Mouse (Mus musculus): ENCODE results near the gene Exph5. TPM values are rescaled to one million over a fixed set of nuclear protein-coding genes. Genes with fewer than 3 reads are reported as not detected.

Exph5 gene
- total and polyA plus RNA-seq, 3 experiments: 0.11 TPM; not detected in 2

DNA sequence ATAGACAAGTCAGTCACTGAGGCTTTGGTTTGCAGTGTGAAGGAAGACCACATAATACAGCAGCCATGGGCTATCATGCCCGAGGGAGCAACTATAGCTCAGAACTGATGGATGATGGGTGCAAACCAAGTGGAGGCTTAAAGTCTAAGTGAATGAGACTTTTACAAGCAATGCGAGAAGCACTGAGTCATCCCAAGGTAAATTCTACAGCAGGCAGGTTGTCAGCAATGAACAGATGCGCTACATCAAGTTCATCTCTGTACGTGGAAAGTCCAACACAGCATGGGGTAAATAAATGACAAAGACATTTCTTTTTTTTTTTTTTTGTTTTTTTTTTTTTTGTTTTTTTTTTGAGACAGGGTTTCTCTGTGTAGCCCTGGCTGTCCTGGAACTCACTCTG lies 28.8 kb upstream of the Exph5 start:
- no peaks in the 10 kb centered on the region for H3K9me3 ChIP-seq (replicated peaks)
- no peak for TF ChIP-seq GATA2 (IDR thresholded peaks at IDR 0.05; ENCODE audit: borderline replicate concordance, low read depth, low read length)
- no peak for TF ChIP-seq CTCF (IDR thresholded peaks at IDR 0.05; ENCODE audit: low read depth, low read length)
- TF ChIP-seq GATA1 (IDR thresholded peaks at IDR 0.05; ENCODE audit: borderline replicate concordance, low read length): no peak
- TF ChIP-seq TAL1 (conservative IDR thresholded peaks at IDR 0.05; ENCODE audit: low read depth, low read length): no peak
- no peak for TF ChIP-seq POLR2AphosphoS5 (IDR thresholded peaks at IDR 0.05; ENCODE audit: insufficient replicate concordance, low read depth, low read length)
- H3K4me1 ChIP-seq (ENCODE audit: insufficient read depth, low read depth, low read length): peaks cover 3% of the 10 kb centered on the region
- ATAC-seq (ENCODE audit: extremely low read depth, insufficient number of reproducible peaks, low FRiP score, poor library complexity, severe bottlenecking) (no peak), DNase-seq (ENCODE audit: low spot score) (no peak)
- no peak overlapping the region for H3K4me3 ChIP-seq (ENCODE audit: low read depth, low read length)
- no peaks in the 10 kb centered on the region for H3K36me3 ChIP-seq (replicated peaks)
- H3K27me3 ChIP-seq (ENCODE audit: insufficient read depth, low read length): peaks cover 9% of the 10 kb centered on the region; the same call in 1 of the 2 replicates

DNA sequence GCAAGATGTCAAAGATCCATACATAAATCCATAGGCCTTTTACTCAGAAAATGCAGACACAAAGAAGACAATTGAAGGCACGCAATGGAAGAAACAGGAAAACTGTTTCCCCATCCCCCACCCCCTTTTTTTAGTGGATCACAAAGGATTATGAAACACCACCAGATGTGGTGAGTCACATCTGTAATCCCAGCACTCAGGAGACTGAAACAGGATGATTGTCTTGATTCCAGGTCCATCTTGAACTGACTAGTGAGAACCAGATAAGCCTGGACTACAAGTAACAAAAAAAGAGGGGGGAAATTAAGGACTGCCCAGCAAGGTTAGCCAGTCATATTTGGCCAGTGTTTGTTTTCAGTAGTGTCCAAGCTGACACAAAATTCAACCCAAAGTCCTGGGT lies 25.1 kb upstream of the Exph5 start:
- DNase-seq (ENCODE audit: low spot score) (no peak), ATAC-seq (ENCODE audit: extremely low read depth, insufficient number of reproducible peaks, low FRiP score, poor library complexity, severe bottlenecking) (no peak)
- Histone ChIP-seq H3K27me3 (ENCODE audit: insufficient read depth, low read length) (peaks cover 4% of the 10 kb centered on the region; the same call in 1 of the 2 replicates), H3K4me1 (ENCODE audit: insufficient read depth, low read depth, low read length) (no peaks in the 10 kb centered on the region; the same call in none of the 2 replicates), H3K36me3 (replicated peaks) (no peaks in the 10 kb centered on the region), H3K4me3 (ENCODE audit: low read depth, low read length) (no peak overlapping the region), H3K9me3 (replicated peaks) (no peaks in the 10 kb centered on the region)
- TF ChIP-seq GATA2 (IDR thresholded peaks at IDR 0.05; ENCODE audit: borderline replicate concordance, low read depth, low read length) (no peak), CTCF (IDR thresholded peaks at IDR 0.05; ENCODE audit: low read depth, low read length) (no peak), POLR2AphosphoS5 (IDR thresholded peaks at IDR 0.05; ENCODE audit: insufficient replicate concordance, low read depth, low read length) (no peak), TAL1 (conservative IDR thresholded peaks at IDR 0.05; ENCODE audit: low read depth, low read length) (no peak), GATA1 (IDR thresholded peaks at IDR 0.05; ENCODE audit: borderline replicate concordance, low read length) (no peak)

DNA sequence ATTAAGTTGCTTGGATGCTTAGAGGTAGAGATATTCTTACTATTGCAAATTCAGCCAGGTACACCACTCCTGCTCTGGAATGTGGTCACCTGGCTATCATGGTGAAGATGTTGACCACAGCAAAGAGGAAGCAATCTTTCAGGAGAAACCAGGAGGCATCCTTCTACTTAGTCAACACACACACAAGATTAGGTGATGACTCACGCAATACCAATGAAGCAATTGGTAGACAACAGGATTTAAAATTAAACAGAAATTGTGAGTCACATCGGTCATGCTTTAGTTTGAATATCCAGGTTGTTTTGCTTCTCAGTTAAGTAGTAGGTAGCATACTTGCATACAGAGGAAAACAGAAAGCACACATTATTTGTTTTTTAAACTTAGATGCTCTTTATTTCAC lies 22.5 kb upstream of the Exph5 start:
- TF ChIP-seq TAL1 (conservative IDR thresholded peaks at IDR 0.05; ENCODE audit: low read depth, low read length): no peak
- no peak for TF ChIP-seq CTCF (IDR thresholded peaks at IDR 0.05; ENCODE audit: low read depth, low read length)
- no peak for TF ChIP-seq GATA2 (IDR thresholded peaks at IDR 0.05; ENCODE audit: borderline replicate concordance, low read depth, low read length)
- no peak for TF ChIP-seq GATA1 (IDR thresholded peaks at IDR 0.05; ENCODE audit: borderline replicate concordance, low read length)

DNA sequence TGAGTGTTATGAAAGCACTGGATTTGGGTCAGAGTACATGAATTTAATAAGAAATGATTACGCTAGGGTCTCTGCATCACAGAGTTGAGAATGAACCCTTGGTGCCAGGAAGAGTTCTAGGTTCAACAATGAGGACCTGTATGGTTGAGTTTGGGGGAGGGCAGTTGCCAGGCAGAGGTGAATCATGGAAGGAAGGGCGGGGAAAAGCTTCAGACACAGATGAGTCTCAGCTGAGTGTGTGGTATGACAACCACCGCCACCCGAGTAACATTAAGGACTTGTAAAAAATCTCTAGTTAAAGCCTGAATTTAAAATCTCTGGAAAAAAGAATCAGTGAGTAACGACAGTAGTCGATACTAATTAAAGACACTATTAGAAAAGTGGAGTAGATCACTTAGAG lies 14.7 kb upstream of the Exph5 start:
- peaks cover 5% of the 10 kb centered on the region; the same call in 1 of the 2 replicates for H3K27me3 ChIP-seq (ENCODE audit: insufficient read depth, low read length)
- ATAC-seq (ENCODE audit: extremely low read depth, insufficient number of reproducible peaks, low FRiP score, poor library complexity, severe bottlenecking) (no peak), DNase-seq (ENCODE audit: low spot score) (no peak)
- H3K4me1 ChIP-seq (ENCODE audit: insufficient read depth, low read depth, low read length): no peaks in the 10 kb centered on the region
- no peaks in the 10 kb centered on the region for H3K36me3 ChIP-seq (replicated peaks)
- no peaks in the 10 kb centered on the region for H3K9me3 ChIP-seq (replicated peaks)
- TF ChIP-seq POLR2AphosphoS5 (IDR thresholded peaks at IDR 0.05; ENCODE audit: insufficient replicate concordance, low read depth, low read length) (no peak), CTCF (IDR thresholded peaks at IDR 0.05; ENCODE audit: low read depth, low read length) (no peak), TAL1 (conservative IDR thresholded peaks at IDR 0.05; ENCODE audit: low read depth, low read length) (no peak), GATA1 (IDR thresholded peaks at IDR 0.05; ENCODE audit: borderline replicate concordance, low read length) (no peak), GATA2 (IDR thresholded peaks at IDR 0.05; ENCODE audit: borderline replicate concordance, low read depth, low read length) (no peak)
- no peak overlapping the region for H3K4me3 ChIP-seq (ENCODE audit: low read depth, low read length)

More for the DNA sequence above, 22.5 kb upstream of the Exph5 start:
- no peak for DNase-seq (ENCODE audit: low spot score)
- Histone ChIP-seq H3K36me3 (replicated peaks) (no peaks in the 10 kb centered on the region), H3K4me3 (ENCODE audit: low read depth, low read length) (no peak overlapping the region), H3K4me1 (ENCODE audit: insufficient read depth, low read depth, low read length) (no peaks in the 10 kb centered on the region), H3K27me3 (ENCODE audit: insufficient read depth, low read length) (peaks cover 4% of the 10 kb centered on the region; the same call in 1 of the 2 replicates), H3K9me3 (replicated peaks) (no peaks in the 10 kb centered on the region)
- ATAC-seq (ENCODE audit: extremely low read depth, insufficient number of reproducible peaks, low FRiP score, poor library complexity, severe bottlenecking): no peak

DNA sequence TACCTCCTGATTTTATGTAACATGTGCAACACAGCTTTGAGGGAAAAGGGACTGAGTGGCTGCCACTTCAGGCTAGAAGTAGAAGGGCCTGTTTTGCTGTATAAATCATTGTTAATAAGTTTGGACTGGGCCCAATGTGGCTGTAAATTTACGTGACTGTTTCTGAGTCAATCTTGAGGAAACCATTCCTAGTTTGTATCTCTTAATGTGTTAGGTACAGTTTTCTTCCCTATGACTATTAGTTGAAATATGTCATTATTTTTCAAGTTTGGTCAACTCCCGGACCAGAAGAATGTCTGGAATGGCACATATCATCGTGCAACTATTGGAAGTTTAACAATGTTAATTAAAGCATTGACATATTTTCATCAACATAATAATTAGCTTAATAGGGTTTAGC lies 11.5 kb upstream of the Exph5 start:
- H3K4me1 ChIP-seq (ENCODE audit: insufficient read depth, low read depth, low read length): no peaks in the 10 kb centered on the region
- no peaks in the 10 kb centered on the region for H3K9me3 ChIP-seq (replicated peaks)
- H3K4me3 ChIP-seq (ENCODE audit: low read depth, low read length): no peak overlapping the region
- no peaks in the 10 kb centered on the region for H3K36me3 ChIP-seq (replicated peaks)
- no peak for ATAC-seq (ENCODE audit: extremely low read depth, insufficient number of reproducible peaks, low FRiP score, poor library complexity, severe bottlenecking)
- peaks cover 4% of the 10 kb centered on the region; the same call in 1 of the 2 replicates for H3K27me3 ChIP-seq (ENCODE audit: insufficient read depth, low read length)
- DNase-seq (ENCODE audit: low spot score): no peak
- TF ChIP-seq CTCF (IDR thresholded peaks at IDR 0.05; ENCODE audit: low read depth, low read length) (no peak), TAL1 (conservative IDR thresholded peaks at IDR 0.05; ENCODE audit: low read depth, low read length) (no peak), GATA1 (IDR thresholded peaks at IDR 0.05; ENCODE audit: borderline replicate concordance, low read length) (no peak), GATA2 (IDR thresholded peaks at IDR 0.05; ENCODE audit: borderline replicate concordance, low read depth, low read length) (no peak), POLR2AphosphoS5 (IDR thresholded peaks at IDR 0.05; ENCODE audit: insufficient replicate concordance, low read depth, low read length) (no peak)

DNA sequence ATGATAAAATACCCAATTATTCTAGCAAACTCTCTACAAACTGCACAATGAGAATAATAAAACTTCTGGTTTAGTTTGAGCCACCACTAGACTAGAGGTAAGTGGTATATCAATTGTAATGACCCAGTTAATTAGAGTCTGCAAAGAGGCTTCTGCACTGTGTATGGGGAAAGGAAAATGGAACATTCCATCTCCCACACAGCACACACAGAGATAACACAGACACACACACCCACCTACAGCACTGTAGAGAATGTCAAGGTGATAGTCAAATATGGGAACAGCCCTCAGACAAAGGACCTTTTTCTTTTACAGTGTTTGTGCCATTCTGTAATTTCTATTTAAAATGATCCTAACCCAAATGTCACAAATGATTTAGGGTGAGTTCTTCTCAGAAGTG lies 8.6 kb upstream of the Exph5 start:
- H3K9me3 ChIP-seq (replicated peaks): no peaks in the 10 kb centered on the region
- TF ChIP-seq POLR2AphosphoS5 (IDR thresholded peaks at IDR 0.05; ENCODE audit: insufficient replicate concordance, low read depth, low read length) (no peak), GATA2 (IDR thresholded peaks at IDR 0.05; ENCODE audit: borderline replicate concordance, low read depth, low read length) (no peak), GATA1 (IDR thresholded peaks at IDR 0.05; ENCODE audit: borderline replicate concordance, low read length) (no peak), TAL1 (conservative IDR thresholded peaks at IDR 0.05; ENCODE audit: low read depth, low read length) (no peak), CTCF (IDR thresholded peaks at IDR 0.05; ENCODE audit: low read depth, low read length) (no peak)
- H3K4me1 ChIP-seq (ENCODE audit: insufficient read depth, low read depth, low read length): no peaks in the 10 kb centered on the region
- peaks cover 3% of the 10 kb centered on the region; the same call in 1 of the 2 replicates for H3K27me3 ChIP-seq (ENCODE audit: insufficient read depth, low read length)
- DNase-seq (ENCODE audit: low spot score) (no peak), ATAC-seq (ENCODE audit: extremely low read depth, insufficient number of reproducible peaks, low FRiP score, poor library complexity, severe bottlenecking) (no peak)
- no peak overlapping the region for H3K4me3 ChIP-seq (ENCODE audit: low read depth, low read length)
- no peaks in the 10 kb centered on the region for H3K36me3 ChIP-seq (replicated peaks)
